23 mouse cellular contexts compared by ENCODE assay signal in genomic region chr13:115130035-115130434, GRCm38 (mm10). TPM values are rescaled to one million over a fixed set of nuclear protein-coding genes. Genes with fewer than 3 reads are reported as not detected.
"Had no signal": no experiment of that assay in that cellular context is flagged by ENCODE, and none has a peak within 500 bp of the region (broad histone marks: within the 10 kb centered on the region; RNA-seq: fewer than 3 reads in every experiment).

No protein-coding gene starts in this region.

- H3K27ac ChIP-seq: heart, embryonic 10.5 days; heart, embryonic 13.5 days; heart, embryonic 15.5 days; hindbrain, embryonic 13.5 days; hindbrain, embryonic 15.5 days; hindbrain, postnatal 0 days; layer of hippocampus, adult 2 months; left cerebral cortex, adult 2 months; limb, embryonic 10.5 days; limb, embryonic 12.5 days; liver, embryonic 13.5 days had no signal

- H3K4me3 ChIP-seq: heart, embryonic 10.5 days; heart, embryonic 13.5 days; heart, embryonic 15.5 days; hindbrain, embryonic 13.5 days; hindbrain, embryonic 15.5 days; layer of hippocampus, adult 2 months; left cerebral cortex, adult 2 months; limb, embryonic 10.5 days; limb, embryonic 12.5 days; liver, embryonic 13.5 days had no signal

- H3K9ac ChIP-seq: heart, embryonic 13.5 days; heart, embryonic 15.5 days; hindbrain, embryonic 13.5 days; hindbrain, embryonic 15.5 days; limb, embryonic 12.5 days; liver, embryonic 13.5 days had no signal

- ATAC-seq: hindbrain, postnatal 0 days; intestine, postnatal 0 days had no signal

- H3K27me3 ChIP-seq: heart, embryonic 13.5 days; heart, embryonic 15.5 days; hindbrain, embryonic 13.5 days; hindbrain, embryonic 15.5 days; limb, embryonic 12.5 days; liver, embryonic 13.5 days had no signal

- H3K4me1 ChIP-seq: hindbrain, embryonic 13.5 days; hindbrain, embryonic 15.5 days; limb, embryonic 10.5 days had no signal

- H3K36me3 ChIP-seq: heart, embryonic 10.5 days; heart, embryonic 13.5 days; heart, embryonic 15.5 days; hindbrain, embryonic 13.5 days; hindbrain, embryonic 15.5 days; limb, embryonic 10.5 days; limb, embryonic 12.5 days; liver, embryonic 13.5 days had no signal

- DNase-seq: gastrocnemius, postnatal 14 days; heart, adult 11 months; heart, postnatal 14 days; heart, postnatal 36 days; kidney, adult 18-20 months; kidney, adult 8-10 months; kidney, postnatal 10 days; kidney, postnatal 25 days; kidney, postnatal 4 days; liver; liver, embryonic 13.5 days had no signal

- H3K9me3 ChIP-seq: heart, embryonic 10.5 days; heart, embryonic 13.5 days; heart, embryonic 15.5 days; hindbrain, embryonic 13.5 days; hindbrain, embryonic 15.5 days; limb, embryonic 10.5 days; limb, embryonic 12.5 days; liver, embryonic 13.5 days had no signal

- H3K4me2 ChIP-seq: heart, embryonic 13.5 days; heart, embryonic 15.5 days; hindbrain, embryonic 13.5 days; hindbrain, embryonic 15.5 days; limb, embryonic 12.5 days; liver, embryonic 11.5 days; liver, embryonic 13.5 days had no signal

RNA-seq across cellular contexts. Expression of gene Gm49395, which starts 28.3 kb away (rescaled TPM):
- total RNA-seq: hindbrain, postnatal 0 days had no signal
